Comparison of ENCODE assay signal across 8 mouse cellular contexts in genomic region chr11:101119761-101120544, GRCm38 (mm10). TPM values are rescaled to one million over a fixed set of nuclear protein-coding genes. Genes with fewer than 3 reads are reported as not detected.
DNase-seq lines count a peak whose midpoint lies in the region; ATAC-seq and TF ChIP-seq lines count a peak whose summit lies in the region.

Gene Retreg3 (minus strand): TSS chr11:101119893.
Gene Tubg1 (plus strand): TSS chr11:101119938.

- TF ChIP-seq CTCF in Patski (IDR thresholded peaks at IDR 0.05) = no peak

- in situ Hi-C loops in Patski (cut with MboI; ENCODE audit: low pct_unique_long_range_greater_than_20kb) = no loop called here

- CTCF ChIA-PET in Patski (lab: Charles Lee) = interaction anchor here (1.6 to 2.6 kb wide), 3 partner anchors 14 to 55 kb away, joined by 4 to 5 read pairs (median 5); partner anchors contain the start of gene Ccr10

- H3K4me3 ChIP-seq in hindbrain, embryonic 13.5 days = peak within 1 kb of the TSS; percentile 90

- POLR2A ChIA-PET in Patski (lab: Charles Lee) = interaction anchor here (0.6 to 2.2 kb wide), 7 partner anchors 11 to 196 kb away, joined by 3 to 8 read pairs (median 4); partner anchors contain the start of genes Mlx, Plekhh3, Psmc3ip and Psme3

- peak within 1 kb of the TSS; percentile 97 for H3K4me2 ChIP-seq in hindbrain, embryonic 13.5 days

- under 1% methylated on average over 61 of the region's 61 CpGs for WGBS in hindbrain, embryonic 13.5 days

- DNase-seq in Patski (ENCODE audit: low read depth, low spot score) = peak; percentile 97
- peak; percentile 100 for DNase-seq in cerebellum, postnatal 14 days
- peak; percentile 97 to 99 for DNase-seq in frontal cortex, postnatal 14 days (ENCODE audit: low spot score in 2 of 2)
- DNase-seq in layer of hippocampus, postnatal 25 days (ENCODE audit: extremely low spot score in 1 of 2, low spot score in 1 of 2) = peak; percentile 99
- peak; percentile 99 for DNase-seq in lung, postnatal 25 days (ENCODE audit: low spot score)
- DNase-seq in retina, embryonic 14.5 days (ENCODE audit: low spot score) = peak; percentile 100
- peak; percentile 100 for DNase-seq in thymus, postnatal 4 days

- H3K4me1 ChIP-seq in hindbrain, embryonic 13.5 days (replicated peaks) = peaks cover 49% of the 10 kb centered on the region

- H3K27ac ChIP-seq in hindbrain, embryonic 13.5 days = peak within 1 kb of the TSS; percentile 94

- peak; percentile 82 for ATAC-seq in Patski
- ATAC-seq in hindbrain, embryonic 13.5 days (ENCODE audit: low FRiP score) = peak; percentile 96

- no peaks in the 10 kb centered on the region for H3K9me3 ChIP-seq in hindbrain, embryonic 13.5 days

- peak within 1 kb of the TSS; percentile 95 for H3K9ac ChIP-seq in hindbrain, embryonic 13.5 days

- H3K27me3 ChIP-seq in Patski = no peaks in the 10 kb centered on the region
- H3K27me3 ChIP-seq in hindbrain, embryonic 13.5 days = no peaks in the 10 kb centered on the region

- peaks cover 24% of the 10 kb centered on the region for H3K36me3 ChIP-seq in hindbrain, embryonic 13.5 days

RNA-seq across cellular contexts. Expression of gene Retreg3, which starts in this region (rescaled TPM):
- 72.2 TPM for polyA plus RNA-seq in Patski (2021)
- 25.1 and 27.7 TPM in 2 replicates for polyA plus RNA-seq in hindbrain, embryonic 13.5 days (2015; fragmentation: Nextera tagmentation; extraction: Ambion mirVana)
- total RNA-seq in layer of hippocampus, postnatal 25 days (2021) = 10 to 100 TPM; 57.3 to 62.6 TPM

RNA-seq across cellular contexts. Expression of gene Tubg1, which starts in this region (rescaled TPM):
- polyA plus RNA-seq in Patski (2021) = 70.2 TPM
- polyA plus RNA-seq in hindbrain, embryonic 13.5 days (2015; fragmentation: Nextera tagmentation; extraction: Ambion mirVana) = 79.6 and 84.0 TPM in 2 replicates
- 10 to 100 TPM; 44.4 to 52.3 TPM for total RNA-seq in layer of hippocampus, postnatal 25 days (2021)

Comparison
In these comparisons a context has a peak if more than half of its experiments do, and no peak if none do; other contexts are left out.
1. Peak in every context shown above with its lines: DNase-seq, ATAC-seq, H3K4me3 ChIP-seq and H3K27ac ChIP-seq.